Mouse (Mus musculus): ENCODE data around the gene Nol12. TPM values are rescaled to one million over a fixed set of nuclear protein-coding genes. Genes with fewer than 3 reads are reported as not detected.

Gene Nol12
- total and polyA plus RNA-seq, 3 experiments, result 13.2 to 24.2 (median 16.7) TPM

GRCm38 (mm10) chr15:78982658-78983435, 48.1 kb downstream of the Nol12 start:
- peak; percentile 98 for DNase-seq (ENCODE audit: low spot score)
- no peaks in the 10 kb centered on the region for H3K9me3 ChIP-seq (replicated peaks)
- peaks cover 35% of the 10 kb centered on the region for H3K36me3 ChIP-seq (replicated peaks)
- peak; percentile 81 for ATAC-seq (ENCODE audit: extremely low read depth, insufficient number of reproducible peaks, low FRiP score, poor library complexity, severe bottlenecking)
- no peak for TF ChIP-seq GATA1 (IDR thresholded peaks at IDR 0.05; ENCODE audit: borderline replicate concordance, low read length)
- H3K4me1 ChIP-seq (ENCODE audit: insufficient read depth, low read depth, low read length), result peaks cover 48% of the 10 kb centered on the region
- peaks cover 15% of the 10 kb centered on the region for H3K27me3 ChIP-seq (ENCODE audit: insufficient read depth, low read length)
- peak overlapping the region; percentile 96 for H3K4me3 ChIP-seq (ENCODE audit: low read depth, low read length)

DNA sequence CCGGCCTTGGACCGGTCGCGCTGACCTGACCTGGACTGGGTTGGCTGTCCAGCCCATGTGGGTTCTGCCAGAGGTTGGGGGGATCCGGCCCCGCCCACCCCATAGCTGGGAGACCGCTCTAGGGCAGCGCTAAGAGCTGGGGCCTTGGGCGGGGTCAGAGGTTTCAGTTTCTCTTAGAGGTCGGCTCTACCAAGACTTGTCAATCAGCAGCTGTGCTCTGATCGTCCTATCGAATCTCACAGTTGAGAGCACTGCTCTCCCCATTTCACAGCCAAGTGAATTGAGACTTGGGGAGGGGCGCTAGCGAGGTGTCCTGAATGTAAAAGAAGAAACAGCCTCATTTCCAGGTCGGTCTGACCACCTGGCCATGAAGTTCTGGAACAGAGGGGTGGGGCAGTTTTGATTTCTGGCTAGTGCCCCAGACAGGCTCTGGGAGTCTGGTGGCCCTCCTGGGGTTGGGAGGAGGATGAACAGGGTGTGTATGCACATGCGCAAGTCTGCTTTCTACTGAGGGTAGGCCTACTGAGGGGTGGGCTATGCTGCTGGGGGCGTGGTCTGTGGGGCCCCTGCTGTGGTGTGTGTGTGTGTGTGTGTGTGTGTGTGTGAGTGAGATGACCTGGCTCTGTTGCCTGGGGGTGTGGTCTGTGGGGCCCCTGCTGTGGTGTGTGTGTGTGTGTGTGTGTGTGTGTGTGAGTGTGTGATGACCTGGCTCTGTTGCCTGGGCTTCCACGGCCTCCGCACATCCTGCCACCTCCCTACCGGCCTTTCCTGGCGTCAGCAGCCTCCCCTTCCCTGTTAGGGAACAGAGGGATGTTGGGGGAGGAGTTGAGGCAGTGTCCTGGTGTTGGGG, 48.9 kb downstream of the Nol12 start:
- Histone ChIP-seq H3K36me3 (replicated peaks) (peaks cover 43% of the 10 kb centered on the region), H3K27me3 (ENCODE audit: insufficient read depth, low read length) (peaks cover 10% of the 10 kb centered on the region; the same call in 1 of the 2 replicates), H3K4me1 (ENCODE audit: insufficient read depth, low read depth, low read length) (peaks cover 48% of the 10 kb centered on the region), H3K4me3 (ENCODE audit: low read depth, low read length) (peak overlapping the region; percentile 96), H3K9me3 (replicated peaks) (no peaks in the 10 kb centered on the region)
- DNase-seq (ENCODE audit: low spot score) (peak; percentile 70), ATAC-seq (ENCODE audit: extremely low read depth, insufficient number of reproducible peaks, low FRiP score, poor library complexity, severe bottlenecking) (peak; percentile 57)
- TF ChIP-seq CTCF (IDR thresholded peaks at IDR 0.05; ENCODE audit: low read depth, low read length), result no peak

- ATAC-seq (ENCODE audit: extremely low read depth, insufficient number of reproducible peaks, low FRiP score, poor library complexity, severe bottlenecking) (no peak), DNase-seq (ENCODE audit: low spot score) (no peak)
- peaks cover 50% of the 10 kb centered on the region for H3K36me3 ChIP-seq (replicated peaks)
- H3K27me3 ChIP-seq (ENCODE audit: insufficient read depth, low read length), result peaks cover 8% of the 10 kb centered on the region; the same call in 1 of the 2 replicates
- TF ChIP-seq GATA2 (IDR thresholded peaks at IDR 0.05; ENCODE audit: borderline replicate concordance, low read depth, low read length) (no peak), POLR2AphosphoS5 (IDR thresholded peaks at IDR 0.05; ENCODE audit: insufficient replicate concordance, low read depth, low read length) (no peak), GATA1 (IDR thresholded peaks at IDR 0.05; ENCODE audit: borderline replicate concordance, low read length) (no peak), CTCF (IDR thresholded peaks at IDR 0.05; ENCODE audit: low read depth, low read length) (no peak), TAL1 (conservative IDR thresholded peaks at IDR 0.05; ENCODE audit: low read depth, low read length) (no peak)
- peaks cover 41% of the 10 kb centered on the region for H3K4me1 ChIP-seq (ENCODE audit: insufficient read depth, low read depth, low read length)
- peak overlapping the region; percentile 96 for H3K4me3 ChIP-seq (ENCODE audit: low read depth, low read length)
- no peaks in the 10 kb centered on the region for H3K9me3 ChIP-seq (replicated peaks)
Measured at GRCm38 (mm10) chr15:78984286-78984778, 49.6 kb downstream of the Nol12 start.

DNA sequence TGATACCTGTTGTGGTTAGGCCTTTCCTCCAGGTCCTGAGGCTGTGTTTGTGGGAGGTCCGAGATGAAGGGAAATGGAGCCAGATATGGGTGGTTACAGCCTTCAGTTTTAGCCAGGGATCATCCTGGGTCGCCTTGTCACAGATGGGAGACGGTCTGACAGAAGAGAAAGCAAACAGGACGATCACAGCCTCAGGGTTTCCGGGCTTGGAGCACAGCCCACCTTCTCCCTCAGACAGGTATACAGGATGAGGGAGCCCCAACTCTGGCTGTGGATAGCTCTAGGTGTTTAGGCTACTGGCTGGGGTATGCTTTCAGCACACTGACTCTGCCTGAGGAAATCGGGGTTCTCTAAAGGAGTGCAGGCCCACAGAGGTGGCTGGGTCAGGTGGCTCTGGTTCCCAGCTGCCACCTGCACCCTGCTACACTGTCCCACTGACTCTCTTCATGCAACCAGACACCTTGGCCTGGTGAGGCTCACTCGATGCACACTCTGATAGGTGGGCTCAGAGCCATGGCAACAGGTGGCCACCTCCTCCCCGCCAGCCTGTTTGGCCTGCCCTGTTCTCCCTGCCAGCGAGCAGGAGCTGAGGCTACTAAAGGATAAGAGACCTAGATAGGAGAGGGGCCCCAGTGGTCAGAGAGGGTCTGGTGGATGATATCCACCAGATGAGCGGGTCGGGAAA, 51.9 kb downstream of the Nol12 start:
- H3K9me3 ChIP-seq (replicated peaks), result no peaks in the 10 kb centered on the region
- no peak overlapping the region for H3K4me3 ChIP-seq (ENCODE audit: low read depth, low read length)
- peaks cover 37% of the 10 kb centered on the region for H3K4me1 ChIP-seq (ENCODE audit: insufficient read depth, low read depth, low read length)
- no peak for TF ChIP-seq POLR2AphosphoS5 (IDR thresholded peaks at IDR 0.05; ENCODE audit: insufficient replicate concordance, low read depth, low read length)
- TF ChIP-seq TAL1 (conservative IDR thresholded peaks at IDR 0.05; ENCODE audit: low read depth, low read length), result no peak
- TF ChIP-seq CTCF (IDR thresholded peaks at IDR 0.05; ENCODE audit: low read depth, low read length), result no peak
- no peak for TF ChIP-seq GATA1 (IDR thresholded peaks at IDR 0.05; ENCODE audit: borderline replicate concordance, low read length)
- TF ChIP-seq GATA2 (IDR thresholded peaks at IDR 0.05; ENCODE audit: borderline replicate concordance, low read depth, low read length), result no peak
- H3K27me3 ChIP-seq (ENCODE audit: insufficient read depth, low read length), result no peaks in the 10 kb centered on the region
- DNase-seq (ENCODE audit: low spot score), result no peak
- ATAC-seq (ENCODE audit: extremely low read depth, insufficient number of reproducible peaks, low FRiP score, poor library complexity, severe bottlenecking), result no peak
- peaks cover 73% of the 10 kb centered on the region for H3K36me3 ChIP-seq (replicated peaks)

- Histone ChIP-seq H3K9me3 (replicated peaks) (no peaks in the 10 kb centered on the region), H3K36me3 (replicated peaks) (peaks cover 92% of the 10 kb centered on the region), H3K4me1 (ENCODE audit: insufficient read depth, low read depth, low read length) (peaks cover 25% of the 10 kb centered on the region), H3K27me3 (ENCODE audit: insufficient read depth, low read length) (no peaks in the 10 kb centered on the region), H3K4me3 (ENCODE audit: low read depth, low read length) (no peak overlapping the region)
- DNase-seq (ENCODE audit: low spot score), result no peak
- ATAC-seq (ENCODE audit: extremely low read depth, insufficient number of reproducible peaks, low FRiP score, poor library complexity, severe bottlenecking), result no peak
- TF ChIP-seq GATA1 (IDR thresholded peaks at IDR 0.05; ENCODE audit: borderline replicate concordance, low read length) (no peak), POLR2AphosphoS5 (IDR thresholded peaks at IDR 0.05; ENCODE audit: insufficient replicate concordance, low read depth, low read length) (no peak), GATA2 (IDR thresholded peaks at IDR 0.05; ENCODE audit: borderline replicate concordance, low read depth, low read length) (no peak), CTCF (IDR thresholded peaks at IDR 0.05; ENCODE audit: low read depth, low read length) (no peak), TAL1 (conservative IDR thresholded peaks at IDR 0.05; ENCODE audit: low read depth, low read length) (no peak)
Measured at GRCm38 (mm10) chr15:78988499-78988971, 53.8 kb downstream of the Nol12 start.

Measured in G1E (cell line).